In the genomic region with DNA sequence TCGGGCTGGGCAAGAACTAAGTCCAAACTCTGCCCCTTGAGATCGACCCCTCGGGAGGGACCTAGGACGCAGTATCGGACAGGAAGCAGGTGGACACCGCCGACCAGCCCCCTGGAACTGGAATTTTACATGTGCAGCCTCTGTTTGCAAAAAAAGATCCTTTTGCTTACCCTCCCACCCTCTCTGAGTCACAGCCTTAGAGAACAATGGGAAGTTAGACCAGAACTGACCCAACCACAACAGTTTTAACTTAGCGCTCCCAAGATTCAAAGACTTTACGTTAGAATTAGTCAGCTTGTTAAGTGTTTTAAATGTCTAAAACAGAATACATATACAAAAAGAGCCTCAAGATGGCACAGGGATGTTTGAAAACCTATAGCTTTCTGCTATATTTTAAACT, we compare ENCODE assay signal across 32 mouse cellular contexts.
"Had no signal": no experiment of that assay in that cellular context is flagged by ENCODE, and none has a peak within 500 bp of the region (broad histone marks: within the 10 kb centered on the region; RNA-seq: fewer than 3 reads in every experiment).

No protein-coding gene starts in this region.

- H3K4me1 ChIP-seq: limb, embryonic 10.5 days; limb, embryonic 12.5 days; limb, embryonic 13.5 days; limb, embryonic 15.5 days; liver, embryonic 15.5 days; lung, embryonic 15.5 days; midbrain, embryonic 10.5 days; midbrain, embryonic 12.5 days; midbrain, embryonic 13.5 days; midbrain, embryonic 15.5 days; neural tube, embryonic 12.5 days; neural tube, embryonic 13.5 days had no signal

- H3K27ac ChIP-seq: limb, embryonic 10.5 days; limb, embryonic 12.5 days; limb, embryonic 13.5 days; limb, embryonic 15.5 days; liver, embryonic 12.5 days; liver, embryonic 13.5 days; liver, embryonic 14.5 days; liver, embryonic 15.5 days; lung, embryonic 15.5 days; macrophage; midbrain, embryonic 10.5 days; midbrain, embryonic 12.5 days; midbrain, embryonic 13.5 days; midbrain, embryonic 15.5 days; neural tube, embryonic 12.5 days; neural tube, embryonic 13.5 days had no signal

- DNase-seq: liver; liver, embryonic 13.5 days; liver, postnatal 0 days; lung, adult 18-20 months; lung, adult 2 months; lung, embryonic 14.5 days; lung, postnatal 10 days; lung, postnatal 14 days; lung, postnatal 36 days; lung, postnatal 4 days; midbrain, embryonic 14.5 days had no signal

- H3K4me2 ChIP-seq: limb, embryonic 12.5 days; limb, embryonic 13.5 days; limb, embryonic 15.5 days; liver, embryonic 11.5 days; liver, embryonic 12.5 days; liver, embryonic 13.5 days; liver, embryonic 15.5 days; lung, embryonic 14.5 days; lung, embryonic 15.5 days; midbrain, embryonic 11.5 days; midbrain, embryonic 12.5 days; midbrain, embryonic 13.5 days; midbrain, embryonic 15.5 days; neural tube, embryonic 12.5 days; neural tube, embryonic 13.5 days had no signal

- ATAC-seq: liver, embryonic 12.5 days; liver, postnatal 0 days; lung, postnatal 0 days; midbrain, embryonic 13.5 days; midbrain, embryonic 15.5 days; midbrain, embryonic 16.5 days had no signal

- H3K9me3 ChIP-seq: limb, embryonic 10.5 days; limb, embryonic 12.5 days; limb, embryonic 13.5 days; limb, embryonic 15.5 days; liver, embryonic 12.5 days; liver, embryonic 13.5 days; liver, embryonic 15.5 days; lung, embryonic 15.5 days; megakaryocyte, embryonic 14.5 days; midbrain, embryonic 10.5 days; midbrain, embryonic 12.5 days; midbrain, embryonic 13.5 days; midbrain, embryonic 15.5 days; neural tube, embryonic 12.5 days; neural tube, embryonic 13.5 days had no signal

- H3K9ac ChIP-seq: limb, embryonic 12.5 days; limb, embryonic 13.5 days; limb, embryonic 15.5 days; liver, embryonic 12.5 days; liver, embryonic 13.5 days; liver, embryonic 14.5 days; liver, embryonic 15.5 days; liver, postnatal 0 days; lung, embryonic 14.5 days; lung, embryonic 15.5 days; midbrain, embryonic 12.5 days; midbrain, embryonic 13.5 days; midbrain, embryonic 15.5 days; neural tube, embryonic 12.5 days; neural tube, embryonic 13.5 days had no signal

- H3K4me3 ChIP-seq: limb, embryonic 10.5 days; limb, embryonic 12.5 days; limb, embryonic 13.5 days; limb, embryonic 15.5 days; liver, embryonic 12.5 days; liver, embryonic 13.5 days; liver, embryonic 15.5 days; lung, embryonic 15.5 days; megakaryocyte, embryonic 14.5 days; midbrain, embryonic 10.5 days; midbrain, embryonic 12.5 days; midbrain, embryonic 13.5 days; midbrain, embryonic 15.5 days; myocyte; neural tube, embryonic 12.5 days; neural tube, embryonic 13.5 days had no signal

- H3K27me3 ChIP-seq: limb, embryonic 12.5 days; limb, embryonic 13.5 days; limb, embryonic 15.5 days; liver, embryonic 12.5 days; liver, embryonic 13.5 days; liver, embryonic 15.5 days; lung, embryonic 15.5 days; megakaryocyte, embryonic 14.5 days; midbrain, embryonic 12.5 days; midbrain, embryonic 13.5 days; midbrain, embryonic 15.5 days; neural tube, embryonic 12.5 days; neural tube, embryonic 13.5 days had no signal
